Mouse (Mus musculus): ENCODE measurements around the gene Eif3m. TPM values are rescaled to one million over a fixed set of nuclear protein-coding genes. Genes with fewer than 3 reads are reported as not detected.
A peak's percentile ranks its signal among the peaks of the same experiment; 100 is the strongest.
"Not testable (repeated sequence)": the region's sequence is repeated elsewhere in the genome, so short reads cannot be mapped to it uniquely, and the experiment has no call there.

Gene Eif3m
- polyA plus RNA-seq, 1 experiment from 2014 or later, result 352 TPM

- WGBS, result 22% methylated on average over 11 of the region's 11 CpGs
- Histone ChIP-seq H3K27me3 (ENCODE audit: insufficient read depth, low read length) (no peaks in the 10 kb centered on the region), H3K4me1 (ENCODE audit: insufficient read depth, low read length) (peaks cover 24% of the 10 kb centered on the region), H3K4me3 (ENCODE audit: low read length) (no peak overlapping the region), H3K9me3 (ENCODE audit: low read length) (no peaks in the 10 kb centered on the region), H3K4me2 (replicated peaks; ENCODE audit: low read depth, low read length) (peak overlapping the region; percentile 4; the same call in 1 of the 2 replicates), H3K27ac (ENCODE audit: low read length) (peak overlapping the region; percentile 66), H3K9ac (replicated peaks; ENCODE audit: low read length) (no peak overlapping the region), H3K36me3 (ENCODE audit: insufficient read depth, low read length) (no peaks in the 10 kb centered on the region)
- no peak; the same call in 1 of the 2 replicates for ATAC-seq (ENCODE audit: low FRiP score, low TSS enrichment)
These were observed 19.7 kb upstream of the Eif3m start for GRCm38 (mm10) chr2:105036401-105037070.

GRCm38 (mm10) chr2:105035985-105036384 is 19.1 kb upstream of the Eif3m start:
- peak overlapping the region; percentile 4; the same call in 1 of the 2 replicates for H3K4me2 ChIP-seq (replicated peaks; ENCODE audit: low read depth, low read length)
- peak; percentile 77; the same call in 1 of the 2 replicates for ATAC-seq (ENCODE audit: low FRiP score, low TSS enrichment)
- H3K27ac ChIP-seq (ENCODE audit: low read length), result peak overlapping the region; percentile 81

GRCm38 (mm10) chr2:105034084-105034483 is 17.2 kb upstream of the Eif3m start:
- Histone ChIP-seq H3K4me3 (ENCODE audit: low read length) (no peak overlapping the region), H3K27me3 (ENCODE audit: insufficient read depth, low read length) (no peaks in the 10 kb centered on the region), H3K27ac (ENCODE audit: low read length) (0 out of 2 replicates have a peak overlapping the region, but pooled peaks have one; percentile 25), H3K36me3 (ENCODE audit: insufficient read depth, low read length) (no peaks in the 10 kb centered on the region), H3K9me3 (ENCODE audit: low read length) (no peaks in the 10 kb centered on the region), H3K4me1 (ENCODE audit: insufficient read depth, low read length) (peaks cover 24% of the 10 kb centered on the region), H3K4me2 (replicated peaks; ENCODE audit: low read depth, low read length) (no peak overlapping the region), H3K9ac (replicated peaks; ENCODE audit: low read length) (no peak overlapping the region)
- WGBS, result 88% methylated on average over 3 of the region's 3 CpGs
- ATAC-seq (ENCODE audit: low FRiP score, low TSS enrichment), result no peak

More at GRCm38 (mm10) chr2:105035985-105036384, 19.1 kb upstream of the Eif3m start:
- WGBS, result 15% methylated on average over 11 of the region's 11 CpGs
- H3K4me3 ChIP-seq (ENCODE audit: low read length), result no peak overlapping the region
- no peaks in the 10 kb centered on the region for H3K27me3 ChIP-seq (ENCODE audit: insufficient read depth, low read length)
- H3K9ac ChIP-seq (replicated peaks; ENCODE audit: low read length), result no peak overlapping the region
- H3K36me3 ChIP-seq (ENCODE audit: insufficient read depth, low read length), result no peaks in the 10 kb centered on the region
- no peaks in the 10 kb centered on the region for H3K9me3 ChIP-seq (ENCODE audit: low read length)
- H3K4me1 ChIP-seq (ENCODE audit: insufficient read depth, low read length), result peaks cover 24% of the 10 kb centered on the region

GRCm38 (mm10) chr2:105030505-105030904 is 13.6 kb upstream of the Eif3m start:
- H3K9me3 ChIP-seq (ENCODE audit: low read length), result no peaks in the 10 kb centered on the region
- no peaks in the 10 kb centered on the region for H3K27me3 ChIP-seq (ENCODE audit: insufficient read depth, low read length)
- no peak overlapping the region for H3K4me2 ChIP-seq (replicated peaks; ENCODE audit: low read depth, low read length)
- ATAC-seq (ENCODE audit: low FRiP score, low TSS enrichment), result no peak
- H3K9ac ChIP-seq (replicated peaks; ENCODE audit: low read length), result no peak overlapping the region
- H3K4me1 ChIP-seq (ENCODE audit: insufficient read depth, low read length), result peaks cover 14% of the 10 kb centered on the region
- 91% methylated on average over 5 of the region's 5 CpGs for WGBS
- no peaks in the 10 kb centered on the region for H3K36me3 ChIP-seq (ENCODE audit: insufficient read depth, low read length)
- H3K4me3 ChIP-seq (ENCODE audit: low read length), result no peak overlapping the region
- no peak overlapping the region for H3K27ac ChIP-seq (ENCODE audit: low read length)

- H3K4me1 ChIP-seq (ENCODE audit: insufficient read depth, low read length), result peaks cover 20% of the 10 kb centered on the region; the same call in 1 of the 2 replicates
- H3K36me3 ChIP-seq (ENCODE audit: insufficient read depth, low read length), result no peaks in the 10 kb centered on the region
- H3K4me2 ChIP-seq (replicated peaks; ENCODE audit: low read depth, low read length), result no peak overlapping the region
- no peak overlapping the region for H3K9ac ChIP-seq (replicated peaks; ENCODE audit: low read length)
- 56% methylated on average over 5 of the region's 5 CpGs for WGBS
- no peak for ATAC-seq (ENCODE audit: low FRiP score, low TSS enrichment)
- H3K4me3 ChIP-seq (ENCODE audit: low read length), result no peak overlapping the region
- no peaks in the 10 kb centered on the region for H3K9me3 ChIP-seq (ENCODE audit: low read length)
- no peak overlapping the region for H3K27ac ChIP-seq (ENCODE audit: low read length)
- no peaks in the 10 kb centered on the region for H3K27me3 ChIP-seq (ENCODE audit: insufficient read depth, low read length)
These were observed 11.9 kb upstream of the Eif3m start for GRCm38 (mm10) chr2:105028806-105029205.

- no peaks in the 10 kb centered on the region for H3K36me3 ChIP-seq (ENCODE audit: insufficient read depth, low read length)
- 32% methylated on average over 22 of the region's 22 CpGs for WGBS
- peak overlapping the region; percentile 75 for H3K27ac ChIP-seq (ENCODE audit: low read length)
- no peak overlapping the region for H3K9ac ChIP-seq (replicated peaks; ENCODE audit: low read length)
- no peaks in the 10 kb centered on the region for H3K9me3 ChIP-seq (ENCODE audit: low read length)
- H3K4me3 ChIP-seq (ENCODE audit: low read length), result no peak overlapping the region
- H3K4me1 ChIP-seq (ENCODE audit: insufficient read depth, low read length), result peaks cover 30% of the 10 kb centered on the region; the same call in 1 of the 2 replicates
- ATAC-seq (ENCODE audit: low FRiP score, low TSS enrichment), result peak; percentile 53; the same call in 1 of the 2 replicates
- H3K4me2 ChIP-seq (replicated peaks; ENCODE audit: low read depth, low read length), result no peak overlapping the region; the same call in 1 of the 2 replicates
- no peaks in the 10 kb centered on the region for H3K27me3 ChIP-seq (ENCODE audit: insufficient read depth, low read length)
These were observed 10.2 kb upstream of the Eif3m start for GRCm38 (mm10) chr2:105026950-105027695.

- not testable (repeated sequence) for H3K27me3 ChIP-seq (ENCODE audit: insufficient read depth, low read length); H3K9ac ChIP-seq (replicated peaks; ENCODE audit: low read length); H3K36me3 ChIP-seq (ENCODE audit: insufficient read depth, low read length); H3K9me3 ChIP-seq (ENCODE audit: low read length); H3K4me3 ChIP-seq (ENCODE audit: low read length); ATAC-seq (ENCODE audit: low FRiP score, low TSS enrichment); H3K27ac ChIP-seq (ENCODE audit: low read length); H3K4me2 ChIP-seq (replicated peaks; ENCODE audit: low read depth, low read length)
- H3K4me1 ChIP-seq (ENCODE audit: insufficient read depth, low read length), result peaks cover 42% of the 10 kb centered on the region; the same call in 1 of the 2 replicates
- 70% methylated on average over 10 of the region's 12 CpGs for WGBS
These were observed 8.7 kb upstream of the Eif3m start for GRCm38 (mm10) chr2:105025610-105026009.

GRCm38 (mm10) chr2:105023815-105024214 is 6.9 kb upstream of the Eif3m start:
- peak; percentile 69 for ATAC-seq (ENCODE audit: low FRiP score, low TSS enrichment)
- no peaks in the 10 kb centered on the region for H3K36me3 ChIP-seq (ENCODE audit: insufficient read depth, low read length)
- H3K27me3 ChIP-seq (ENCODE audit: insufficient read depth, low read length), result no peaks in the 10 kb centered on the region
- peak overlapping the region; percentile 86 for H3K27ac ChIP-seq (ENCODE audit: low read length)
- 22% methylated on average over 4 of the region's 4 CpGs for WGBS
- no peaks in the 10 kb centered on the region for H3K9me3 ChIP-seq (ENCODE audit: low read length)
- H3K4me3 ChIP-seq (ENCODE audit: low read length), result no peak overlapping the region
- H3K9ac ChIP-seq (replicated peaks; ENCODE audit: low read length), result no peak overlapping the region
- peaks cover 42% of the 10 kb centered on the region; the same call in 1 of the 2 replicates for H3K4me1 ChIP-seq (ENCODE audit: insufficient read depth, low read length)
- H3K4me2 ChIP-seq (replicated peaks; ENCODE audit: low read depth, low read length), result no peak overlapping the region

GRCm38 (mm10) chr2:105023031-105023615 is 6.2 kb upstream of the Eif3m start:
- peak; percentile 62 for ATAC-seq (ENCODE audit: low FRiP score, low TSS enrichment)
- Histone ChIP-seq H3K9ac (replicated peaks; ENCODE audit: low read length) (no peak overlapping the region), H3K4me1 (ENCODE audit: insufficient read depth, low read length) (peaks cover 42% of the 10 kb centered on the region; the same call in 1 of the 2 replicates), H3K27me3 (ENCODE audit: insufficient read depth, low read length) (no peaks in the 10 kb centered on the region), H3K4me2 (replicated peaks; ENCODE audit: low read depth, low read length) (no peak overlapping the region), H3K9me3 (ENCODE audit: low read length) (no peaks in the 10 kb centered on the region), H3K27ac (ENCODE audit: low read length) (peak overlapping the region; percentile 86), H3K4me3 (ENCODE audit: low read length) (no peak overlapping the region), H3K36me3 (ENCODE audit: insufficient read depth, low read length) (no peaks in the 10 kb centered on the region)
- WGBS, result 22% methylated on average over 6 of the region's 6 CpGs
